Mouse (Mus musculus) heart, postnatal 36 days (tissue): Measurements from ENCODE around the gene Slc22a12. TPM values are rescaled to one million over a fixed set of nuclear protein-coding genes. Genes with fewer than 3 reads are reported as not detected.
A peak's percentile ranks its signal among the peaks of the same experiment; 100 is the strongest.

Source experiments
- DNase-seq, 2 experiments: peaks; one replicate each; pipeline ENCODE4 v3.0.0; 2021 to 2022
- intact Hi-C: fragments of 180-260 bp; cut with DNase I; formaldehyde crosslinking; loops from one replicate; pipeline ENCODE4 v1.15.1; 2025
- total RNA-seq, 2 experiments: library from RNA; stranded (reverse); gene quantifications; 2 replicates each; pipeline ENCODE4 v1.2.3; 2021

Slc22a12 gene
- not detected for total RNA-seq

- DNase-seq: no peak
- intact Hi-C loops: no loop called here
Measured at GRCm38 (mm10) chr19:6542367-6543034, at the start of gene Slc22a12. Gene Slc22a12, minus strand, starts transcription at chr19:6543032.

DNA sequence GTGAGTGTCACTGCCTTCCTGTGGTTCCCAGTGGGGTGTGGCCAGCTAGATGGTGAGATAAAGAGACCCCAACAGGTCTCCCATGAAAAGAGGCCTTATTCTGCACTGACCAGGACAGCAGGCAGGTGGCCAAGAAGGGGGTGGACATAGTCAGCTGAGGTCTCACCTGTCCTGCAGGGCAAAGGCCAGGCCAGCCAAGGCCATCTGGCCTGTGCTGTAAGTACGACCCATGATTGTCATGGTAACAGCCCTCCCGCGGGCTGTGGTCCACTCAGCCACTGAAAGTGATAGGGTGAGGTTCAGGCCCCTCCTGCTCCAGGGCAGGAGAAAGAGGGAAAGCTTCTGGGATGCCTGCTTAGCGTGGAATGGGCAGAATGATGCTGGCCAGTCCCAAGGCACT is 29.2 kb upstream of the Slc22a12 start:
- intact Hi-C loops: no loop called here
- DNase-seq: no peak

DNA sequence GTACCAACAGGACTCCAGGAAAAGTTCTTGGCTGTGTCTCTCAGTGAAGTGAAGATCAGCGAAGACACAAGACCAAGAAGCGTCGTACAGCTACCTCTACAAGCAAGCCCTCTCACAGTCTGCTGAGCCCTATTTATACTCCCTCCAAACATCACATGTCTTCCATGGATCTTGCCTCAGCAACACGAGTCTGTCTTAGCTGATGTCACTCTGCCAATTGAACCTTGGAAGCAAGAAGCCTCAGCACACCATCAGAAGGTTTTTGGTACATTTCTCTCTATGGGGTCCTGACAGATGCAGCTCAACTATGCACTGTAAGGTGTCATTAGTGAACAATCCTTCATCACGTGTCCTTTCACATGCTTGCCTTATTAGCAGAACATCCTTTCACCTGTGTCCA is 28.6 kb upstream of the Slc22a12 start:
- intact Hi-C loops: no loop called here
- no peak for DNase-seq

DNA sequence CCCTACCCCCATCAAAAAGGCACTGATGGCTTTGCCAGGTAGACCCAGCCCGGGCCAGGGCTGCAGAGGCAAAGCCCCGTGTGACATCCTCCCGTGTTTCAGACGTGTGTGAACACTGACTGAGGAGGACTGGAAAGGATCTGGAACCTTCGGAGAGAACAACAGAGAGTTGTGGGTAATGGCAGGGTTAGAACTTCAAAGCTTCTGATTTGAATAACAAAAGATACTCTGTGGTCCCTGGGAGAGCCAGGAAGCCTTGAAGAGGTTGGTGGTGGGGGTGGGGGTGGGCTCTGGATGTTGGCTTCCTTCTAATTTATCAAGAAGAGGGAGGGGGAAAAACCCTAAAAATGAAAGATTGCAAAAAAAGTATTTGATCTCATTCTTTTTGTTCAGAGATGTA is 26.7 kb upstream of the Slc22a12 start:
- no peak for DNase-seq
- intact Hi-C loops: no loop called here

DNA sequence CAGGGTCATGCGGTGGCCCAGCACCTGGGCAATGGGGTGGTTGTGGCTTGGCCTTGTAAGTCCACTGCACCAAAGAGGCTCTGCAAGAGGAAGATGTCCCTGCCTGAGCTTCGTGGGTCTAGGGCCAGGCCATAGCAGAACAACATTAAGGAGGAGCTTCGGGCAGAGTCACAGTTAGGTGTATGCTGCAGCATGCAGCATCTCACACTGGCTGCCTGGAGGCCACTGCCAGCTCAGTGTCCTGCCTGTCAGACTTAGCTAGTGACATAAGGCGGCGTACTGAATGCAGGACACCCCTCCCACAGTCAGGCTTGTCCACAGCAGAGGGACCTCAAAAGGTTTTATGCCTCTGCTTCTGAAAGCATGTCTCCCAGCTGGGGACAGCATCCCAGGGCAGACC is 26.2 kb upstream of the Slc22a12 start:
- DNase-seq: no peak
- intact Hi-C loops: no loop called here

- DNase-seq: no peak
- intact Hi-C loops: no loop called here
Measured at GRCm38 (mm10) chr19:6566450-6566849, 23.6 kb upstream of the Slc22a12 start.

- no peak for DNase-seq
- intact Hi-C loops: no loop called here
Measured at GRCm38 (mm10) chr19:6565136-6565535, 22.3 kb upstream of the Slc22a12 start.

GRCm38 (mm10) chr19:6560246-6560815 is 17.5 kb upstream of the Slc22a12 start:
- no peak for DNase-seq
- intact Hi-C loops: no loop called here

DNA sequence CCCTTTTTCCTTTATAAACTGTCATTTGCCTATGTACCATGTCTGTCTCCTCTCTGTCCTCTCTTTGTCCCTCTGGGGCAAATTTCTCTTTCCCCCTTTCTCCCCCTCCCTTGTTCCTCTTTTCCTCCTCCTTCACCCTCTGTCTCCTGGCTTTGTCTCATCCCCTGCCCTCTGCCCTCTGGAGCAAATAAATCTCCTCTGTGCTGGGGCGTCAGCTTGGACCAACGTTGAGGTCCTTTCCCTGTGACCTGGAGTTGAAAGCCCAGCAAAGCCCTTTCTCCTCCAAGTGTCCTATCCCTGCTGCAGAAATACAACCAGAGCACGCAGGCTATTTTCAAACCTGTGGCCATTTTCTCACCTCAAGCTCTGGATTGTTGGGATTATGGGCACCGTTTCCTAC is 16.7 kb upstream of the Slc22a12 start:
- intact Hi-C loops: no loop called here

GRCm38 (mm10) chr19:6553819-6554582 is 11.2 kb upstream of the Slc22a12 start:
- intact Hi-C loops: no loop called here
- peak; percentile 44 to 46 for DNase-seq

More for the DNA sequence above, 16.7 kb upstream of the Slc22a12 start:
- no peak for DNase-seq

GRCm38 (mm10) chr19:6553174-6553573 is 10.3 kb upstream of the Slc22a12 start:
- intact Hi-C loops: no loop called here
- no peak for DNase-seq

DNA sequence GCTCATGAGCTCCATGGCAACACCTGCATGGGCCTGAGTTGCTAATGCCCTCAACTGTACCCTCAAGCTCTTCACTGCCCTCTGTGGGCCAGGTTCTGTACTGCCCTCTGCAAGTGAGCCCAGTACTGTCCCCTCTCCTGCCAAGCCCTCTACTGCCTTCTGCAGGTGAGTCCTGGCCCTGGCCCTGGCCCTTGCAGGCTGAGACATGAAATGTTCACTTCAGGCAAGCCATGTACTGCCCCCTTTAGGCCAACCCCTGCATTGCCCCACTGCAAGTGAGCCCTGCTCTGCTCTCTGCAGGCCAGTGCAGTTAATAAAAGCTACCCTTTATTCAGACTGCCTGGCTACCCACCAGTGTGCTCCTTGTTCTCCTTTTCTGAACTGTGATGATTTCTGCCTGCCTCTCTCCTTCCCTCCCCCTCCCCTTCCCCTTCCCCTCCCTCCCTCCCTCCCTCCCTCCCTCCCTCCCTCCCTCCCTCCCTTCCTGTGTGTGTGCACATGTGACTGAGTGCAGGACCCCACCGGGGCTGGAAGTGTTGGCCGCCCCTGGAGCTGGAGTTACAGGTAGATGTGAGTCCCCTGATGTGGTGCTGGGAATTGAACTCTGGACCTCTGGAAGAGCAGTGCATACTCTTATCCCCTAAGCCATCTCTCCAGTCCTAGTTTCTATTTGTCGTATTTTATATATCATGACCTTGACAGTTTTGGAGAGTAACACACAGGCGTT is 9.6 kb upstream of the Slc22a12 start:
- intact Hi-C loops: no loop called here
- peak in 1 of 2 experiments; percentile 35 for DNase-seq

- intact Hi-C loops: no loop called here
- no peak for DNase-seq
Measured at GRCm38 (mm10) chr19:6551215-6551614, 8.4 kb upstream of the Slc22a12 start.

GRCm38 (mm10) chr19:6549566-6549965 is 6.7 kb upstream of the Slc22a12 start:
- intact Hi-C loops: no loop called here
- DNase-seq: no peak

- intact Hi-C loops: no loop called here
- no peak for DNase-seq
Measured at GRCm38 (mm10) chr19:6548431-6549410, 5.9 kb upstream of the Slc22a12 start.

- DNase-seq: no peak
- intact Hi-C loops: no loop called here
Measured at GRCm38 (mm10) chr19:6547801-6548200, 5.0 kb upstream of the Slc22a12 start.

GRCm38 (mm10) chr19:6546096-6546495 is 3.3 kb upstream of the Slc22a12 start:
- peak in 1 of 2 experiments; percentile 18 for DNase-seq
- intact Hi-C loops: no loop called here

- DNase-seq: no peak
- intact Hi-C loops: no loop called here
Measured at GRCm38 (mm10) chr19:6545481-6545880, 2.6 kb upstream of the Slc22a12 start.

DNA sequence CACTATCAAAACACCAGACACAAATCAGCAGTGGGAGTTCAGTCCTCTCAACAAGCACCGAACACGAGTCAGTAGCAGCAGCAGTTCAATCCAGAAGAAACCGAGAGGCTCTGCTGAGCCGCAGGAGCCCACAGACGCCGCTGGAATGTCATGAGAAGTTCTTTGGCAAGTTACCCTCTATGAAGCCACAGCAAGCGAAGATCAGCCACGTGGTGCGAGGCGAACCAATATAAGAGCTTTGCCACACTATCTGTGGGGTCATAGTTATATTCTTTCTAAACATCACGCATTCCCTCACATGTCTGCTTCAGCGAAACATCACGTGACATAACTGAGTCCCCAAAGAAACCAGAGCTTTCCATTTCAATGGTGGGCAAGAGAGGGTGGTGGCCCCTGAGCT is 1.9 kb upstream of the Slc22a12 start:
- intact Hi-C loops: no loop called here
- DNase-seq: no peak

GRCm38 (mm10) chr19:6543518-6543917 is 686 bp upstream of the Slc22a12 start:
- intact Hi-C loops: no loop called here
- DNase-seq: no peak
